Mouse (Mus musculus): ENCODE measurements around the gene Myl12a. TPM values are rescaled to one million over a fixed set of nuclear protein-coding genes. Genes with fewer than 3 reads are reported as not detected.
"Not testable (repeated sequence)": the region's sequence is repeated elsewhere in the genome, so short reads cannot be mapped to it uniquely, and the experiment has no call there.

Gene Myl12a
- total and polyA plus RNA-seq, 2 experiments = 34.2 to 49.7 TPM

DNA sequence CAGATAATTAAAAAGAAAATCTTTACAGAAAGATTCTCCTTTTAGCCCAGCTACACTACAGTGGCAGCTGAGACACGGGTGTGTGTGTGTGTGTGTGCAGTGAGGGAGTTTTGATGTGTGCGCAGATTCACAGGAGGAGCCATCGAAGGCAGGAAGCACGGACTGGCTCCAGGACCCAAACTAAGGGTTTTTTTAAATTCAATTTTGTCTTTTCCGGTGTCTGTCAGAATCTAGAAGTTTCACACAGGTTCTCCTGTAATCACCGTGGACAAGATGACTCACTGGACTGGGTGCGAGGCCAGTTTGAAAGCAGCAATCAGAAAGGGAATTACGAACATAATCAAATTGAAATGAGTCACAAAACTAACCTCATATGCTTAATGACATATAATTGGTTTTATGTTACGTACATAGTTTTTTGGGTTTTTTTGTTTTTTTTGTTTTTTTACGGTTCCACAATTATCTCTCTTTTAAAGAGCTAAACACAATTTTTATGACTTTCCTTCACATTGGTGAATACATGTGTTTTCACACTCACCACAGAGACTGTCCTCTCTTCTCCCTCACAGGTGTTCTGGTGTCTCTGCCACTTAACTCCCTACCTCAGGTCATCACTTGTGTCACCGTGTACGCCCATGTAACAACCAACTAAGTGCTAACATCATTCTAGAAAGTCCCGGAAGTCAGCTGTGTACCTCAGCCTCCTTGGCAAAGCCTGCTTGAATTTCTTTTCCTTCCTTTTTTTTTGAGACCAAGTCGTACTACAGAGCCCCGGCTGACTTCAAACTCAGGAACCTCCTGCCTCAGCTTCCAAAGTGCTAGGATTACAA is 15.6 kb downstream of the Myl12a start:
- no peak for TF ChIP-seq POLR2A (IDR thresholded peaks at IDR 0.05; ENCODE audit: extremely low read depth, insufficient read depth, low read length)
- TF ChIP-seq CTCF (IDR thresholded peaks at IDR 0.05; ENCODE audit: low read depth, low read length) = no peak
- Histone ChIP-seq H3K79me2 (ENCODE audit: control insufficient read depth, insufficient read depth, low read length) (peaks cover 33% of the 10 kb centered on the region), H3K36me3 (ENCODE audit: control insufficient read depth, insufficient read depth, low read length) (peaks cover 7% of the 10 kb centered on the region; the same call in 1 of the 2 replicates), H3K27me3 (ENCODE audit: control insufficient read depth, insufficient read depth, low read length) (no peaks in the 10 kb centered on the region), H3K9ac (ENCODE audit: low read depth, low read length) (no peak overlapping the region), H3K4me3 (ENCODE audit: insufficient read depth, low read depth, low read length) (no peak overlapping the region), H3K27ac (replicated peaks; ENCODE audit: insufficient read depth, low read depth, low read length) (no peak overlapping the region), H3K4me1 (ENCODE audit: control insufficient read depth, insufficient read depth, low read length) (peaks cover 22% of the 10 kb centered on the region)
- 81% methylated on average over 15 of the region's 15 CpGs for WGBS
- DNase-seq (ENCODE audit: extremely low read depth, low read depth, low spot score) = no peak

DNA sequence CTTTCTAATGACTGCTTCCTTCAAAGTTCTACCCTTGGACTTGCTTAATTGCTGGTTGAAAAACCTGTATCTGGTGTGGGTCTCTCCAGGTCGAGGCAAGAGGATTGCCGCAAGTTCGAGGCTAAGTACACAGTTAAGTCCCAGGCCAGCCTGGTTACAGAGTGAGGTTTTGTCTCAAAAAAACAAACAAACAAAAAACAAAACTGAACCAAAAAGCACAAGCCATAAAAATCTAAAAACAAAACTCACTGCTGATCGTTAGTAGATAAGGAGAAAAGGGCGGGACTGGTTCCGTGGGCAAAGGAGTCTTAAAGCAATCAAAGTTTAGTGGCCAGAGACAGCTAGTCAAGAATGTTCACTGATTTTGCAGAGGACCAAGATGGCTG is 16.3 kb downstream of the Myl12a start:
- Histone ChIP-seq H3K27ac (replicated peaks; ENCODE audit: insufficient read depth, low read depth, low read length) (no peak overlapping the region), H3K79me2 (ENCODE audit: control insufficient read depth, insufficient read depth, low read length) (peaks cover 33% of the 10 kb centered on the region), H3K4me3 (ENCODE audit: insufficient read depth, low read depth, low read length) (no peak overlapping the region), H3K9ac (ENCODE audit: low read depth, low read length) (no peak overlapping the region), H3K27me3 (ENCODE audit: control insufficient read depth, insufficient read depth, low read length) (no peaks in the 10 kb centered on the region), H3K4me1 (ENCODE audit: control insufficient read depth, insufficient read depth, low read length) (peaks cover 22% of the 10 kb centered on the region), H3K36me3 (ENCODE audit: control insufficient read depth, insufficient read depth, low read length) (peaks cover 7% of the 10 kb centered on the region; the same call in 1 of the 2 replicates)
- TF ChIP-seq CTCF (IDR thresholded peaks at IDR 0.05; ENCODE audit: low read depth, low read length) = no peak
- no peak for TF ChIP-seq POLR2A (IDR thresholded peaks at IDR 0.05; ENCODE audit: extremely low read depth, insufficient read depth, low read length)
- DNase-seq (ENCODE audit: extremely low read depth, low read depth, low spot score) = no peak
- 80% methylated on average over 6 of the region's 6 CpGs for WGBS

DNA sequence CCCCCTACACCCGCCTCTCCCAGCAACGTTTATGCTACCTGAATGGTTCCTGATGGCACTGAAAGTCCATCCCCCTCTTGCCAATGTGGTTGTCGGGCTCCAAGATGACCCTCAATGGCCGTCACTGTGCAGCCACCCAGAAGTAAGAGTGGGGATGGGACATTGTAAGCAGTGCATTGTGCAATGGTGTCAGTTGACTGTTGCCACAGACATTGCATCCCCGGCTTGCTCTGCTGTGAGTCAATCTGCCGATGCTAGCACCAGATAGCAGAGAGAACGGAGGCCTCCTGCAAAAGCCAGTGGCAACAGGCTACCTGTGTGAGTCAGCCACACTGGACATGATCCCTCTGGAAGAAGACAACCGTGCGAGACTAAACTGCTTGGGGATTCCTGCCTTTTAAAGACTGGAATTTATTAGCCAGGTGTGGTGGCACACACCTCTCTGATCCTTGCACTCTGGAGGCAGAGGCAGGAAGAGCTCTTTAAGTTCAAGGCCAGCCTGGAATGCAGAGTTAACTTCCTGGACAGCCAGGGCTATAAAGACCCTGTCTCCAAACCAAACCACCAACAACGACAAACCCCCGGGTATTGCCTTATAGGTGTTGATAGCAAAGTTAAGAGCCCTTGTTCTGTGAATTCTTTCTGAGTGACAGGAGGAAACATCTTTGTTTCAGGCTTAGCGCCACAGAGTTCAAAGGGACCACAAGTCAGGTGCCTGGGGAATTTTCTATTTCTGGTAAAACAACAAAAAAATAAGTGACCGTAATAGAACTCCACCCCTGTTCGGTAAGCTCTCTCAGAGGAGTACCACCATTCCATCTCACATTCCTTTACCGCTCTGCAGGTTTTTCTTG is 16.9 kb downstream of the Myl12a start:
- Histone ChIP-seq H3K79me2 (ENCODE audit: control insufficient read depth, insufficient read depth, low read length) (peaks cover 33% of the 10 kb centered on the region), H3K9ac (ENCODE audit: low read depth, low read length) (no peak overlapping the region), H3K4me1 (ENCODE audit: control insufficient read depth, insufficient read depth, low read length) (peaks cover 19% of the 10 kb centered on the region), H3K4me3 (ENCODE audit: insufficient read depth, low read depth, low read length) (no peak overlapping the region), H3K36me3 (ENCODE audit: control insufficient read depth, insufficient read depth, low read length) (peaks cover 9% of the 10 kb centered on the region; the same call in 1 of the 2 replicates), H3K27ac (replicated peaks; ENCODE audit: insufficient read depth, low read depth, low read length) (no peak overlapping the region), H3K27me3 (ENCODE audit: control insufficient read depth, insufficient read depth, low read length) (no peaks in the 10 kb centered on the region)
- 64% methylated on average over 15 of the region's 15 CpGs for WGBS
- TF ChIP-seq POLR2A (IDR thresholded peaks at IDR 0.05; ENCODE audit: extremely low read depth, insufficient read depth, low read length) (no peak), CTCF (IDR thresholded peaks at IDR 0.05; ENCODE audit: low read depth, low read length) (no peak)
- DNase-seq (ENCODE audit: extremely low read depth, low read depth, low spot score) = peak; percentile 33

DNA sequence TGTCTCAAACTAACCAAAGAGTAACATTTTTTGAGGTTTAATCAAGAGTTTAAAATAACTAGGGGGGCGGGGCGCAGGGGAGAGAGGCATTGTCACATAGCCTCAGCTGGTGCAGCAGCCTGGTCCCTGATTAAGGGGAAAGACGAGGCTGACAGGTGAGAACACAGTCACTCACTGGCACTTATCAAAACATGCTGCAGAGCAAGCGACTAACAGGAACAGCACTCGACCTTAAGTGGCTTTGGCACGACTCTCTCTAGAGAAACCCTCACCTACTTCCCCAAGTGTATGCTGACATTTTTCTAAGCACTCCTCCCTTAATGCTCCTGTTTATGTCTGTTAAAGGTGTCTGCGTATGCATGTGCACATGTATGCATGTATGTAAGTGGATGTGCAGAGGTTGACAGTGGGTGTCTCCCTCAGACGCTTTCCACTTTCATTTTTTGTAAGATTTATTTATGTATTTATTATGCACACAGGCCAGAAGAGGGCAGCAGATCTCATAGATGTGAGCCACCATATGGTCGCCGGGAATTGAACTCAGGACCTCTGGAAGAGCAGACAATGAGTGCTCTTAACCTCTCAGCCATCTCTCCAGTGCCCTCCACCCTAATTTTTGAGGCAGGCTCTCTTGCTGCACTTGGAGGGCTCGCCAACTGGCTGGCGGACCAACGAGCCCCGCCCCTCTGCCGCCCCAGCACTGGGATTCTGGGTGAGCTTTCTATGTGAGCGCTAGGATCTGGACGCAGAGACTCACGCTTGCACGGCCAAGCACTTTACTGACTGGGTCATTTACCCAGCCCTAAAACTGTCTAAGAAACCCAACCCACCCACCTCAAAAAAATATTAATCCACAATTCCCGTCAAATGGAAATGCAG is 23.1 kb downstream of the Myl12a start:
- no peak overlapping the region for H3K27ac ChIP-seq (replicated peaks; ENCODE audit: insufficient read depth, low read depth, low read length)
- H3K4me1 ChIP-seq (ENCODE audit: control insufficient read depth, insufficient read depth, low read length) = no peaks in the 10 kb centered on the region
- peaks cover 23% of the 10 kb centered on the region for H3K36me3 ChIP-seq (ENCODE audit: control insufficient read depth, insufficient read depth, low read length)
- no peak overlapping the region for H3K9ac ChIP-seq (ENCODE audit: low read depth, low read length)
- WGBS = 81% methylated on average over 20 of the region's 20 CpGs
- TF ChIP-seq POLR2A (IDR thresholded peaks at IDR 0.05; ENCODE audit: extremely low read depth, insufficient read depth, low read length) = no peak
- no peak for TF ChIP-seq CTCF (IDR thresholded peaks at IDR 0.05; ENCODE audit: low read depth, low read length)
- H3K27me3 ChIP-seq (ENCODE audit: control insufficient read depth, insufficient read depth, low read length) = no peaks in the 10 kb centered on the region
- peak; percentile 30 for DNase-seq (ENCODE audit: extremely low read depth, low read depth, low spot score)
- H3K79me2 ChIP-seq (ENCODE audit: control insufficient read depth, insufficient read depth, low read length) = peaks cover 2% of the 10 kb centered on the region; the same call in 1 of the 2 replicates
- H3K4me3 ChIP-seq (ENCODE audit: insufficient read depth, low read depth, low read length) = no peak overlapping the region

DNA sequence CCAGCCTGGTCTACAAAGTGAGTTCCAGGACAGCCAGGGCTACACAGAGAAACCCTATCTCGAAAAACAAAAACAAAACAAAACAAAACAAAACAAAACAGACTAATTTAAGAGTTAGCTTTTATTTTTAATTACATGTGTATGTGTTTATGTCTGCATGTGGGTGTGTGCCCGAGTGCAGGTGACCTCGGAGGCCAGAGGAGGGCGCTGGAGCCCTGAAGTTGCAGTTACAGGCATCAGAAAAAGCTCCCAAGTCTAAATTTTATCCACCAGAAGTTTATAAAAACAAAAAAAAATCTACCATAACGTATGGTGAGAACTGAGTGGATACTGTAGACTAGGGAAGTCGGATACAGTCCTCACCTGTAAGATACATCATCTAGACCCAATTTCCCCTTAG is 24.9 kb downstream of the Myl12a start:
- 87% methylated on average over 6 of the region's 6 CpGs for WGBS
- no peaks in the 10 kb centered on the region for H3K4me1 ChIP-seq (ENCODE audit: control insufficient read depth, insufficient read depth, low read length)
- H3K79me2 ChIP-seq (ENCODE audit: control insufficient read depth, insufficient read depth, low read length) = no peaks in the 10 kb centered on the region; the same call in 1 of the 2 replicates
- TF ChIP-seq CTCF (IDR thresholded peaks at IDR 0.05; ENCODE audit: low read depth, low read length) = peak; percentile 55
- no peak for TF ChIP-seq POLR2A (IDR thresholded peaks at IDR 0.05; ENCODE audit: extremely low read depth, insufficient read depth, low read length)
- no peak overlapping the region for H3K4me3 ChIP-seq (ENCODE audit: insufficient read depth, low read depth, low read length)
- no peak overlapping the region for H3K9ac ChIP-seq (ENCODE audit: low read depth, low read length)
- DNase-seq (ENCODE audit: extremely low read depth, low read depth, low spot score) = no peak
- H3K27me3 ChIP-seq (ENCODE audit: control insufficient read depth, insufficient read depth, low read length) = no peaks in the 10 kb centered on the region
- no peak overlapping the region for H3K27ac ChIP-seq (replicated peaks; ENCODE audit: insufficient read depth, low read depth, low read length)
- H3K36me3 ChIP-seq (ENCODE audit: control insufficient read depth, insufficient read depth, low read length) = peaks cover 25% of the 10 kb centered on the region

DNA sequence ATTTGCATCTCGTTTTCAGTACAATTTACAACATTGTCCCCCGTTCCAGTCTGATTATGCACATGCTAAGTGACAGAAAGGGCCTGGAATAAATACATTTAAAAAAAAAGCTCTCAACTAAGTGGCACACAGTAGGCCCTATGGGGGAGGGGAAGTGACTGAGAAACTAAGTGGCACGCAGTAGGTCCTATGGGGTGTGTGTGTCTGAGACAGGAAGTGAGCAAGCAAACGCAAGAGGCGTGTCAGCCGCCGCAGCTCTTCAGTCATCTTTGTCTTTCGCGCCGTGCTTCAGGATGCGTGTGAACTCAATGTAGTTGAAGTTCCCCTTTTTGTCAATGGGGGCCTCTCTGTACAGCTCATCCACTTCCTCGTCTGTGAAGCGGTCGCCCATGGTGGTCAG is 28.6 kb downstream of the Myl12a start:
- H3K4me3 ChIP-seq (ENCODE audit: insufficient read depth, low read depth, low read length); H3K9ac ChIP-seq (ENCODE audit: low read depth, low read length); H3K27ac ChIP-seq (replicated peaks; ENCODE audit: insufficient read depth, low read depth, low read length); DNase-seq (ENCODE audit: extremely low read depth, low read depth, low spot score); H3K79me2 ChIP-seq (ENCODE audit: control insufficient read depth, insufficient read depth, low read length); H3K27me3 ChIP-seq (ENCODE audit: control insufficient read depth, insufficient read depth, low read length); H3K4me1 ChIP-seq (ENCODE audit: control insufficient read depth, insufficient read depth, low read length): not testable (repeated sequence)
- 90% methylated on average over 14 of the region's 14 CpGs for WGBS
- peaks cover 19% of the 10 kb centered on the region for H3K36me3 ChIP-seq (ENCODE audit: control insufficient read depth, insufficient read depth, low read length)

Data from liver, adult 2 months (tissue).